Mouse (Mus musculus) limb, embryonic 11.5 days (tissue): Measurements from ENCODE around the gene Lbx2. TPM values are rescaled to one million over a fixed set of nuclear protein-coding genes. Genes with fewer than 3 reads are reported as not detected.

Source experiments
- ATAC-seq: fragments of 200-750 bp; cut with Nextera tagmentation; 2 replicates; pipeline ENCODE4 v1.8.0; 2017; ENCODE audit warnings: low read depth; ENCODE audit not compliant: insufficient number of reproducible peaks, low FRiP score, low TSS enrichment
- DNase-seq: peaks from one replicate; pipeline ENCODE4 v3.0.0-alpha.2; 2015; ENCODE audit warnings: low spot score
- H3K27ac ChIP-seq: fragments of 300-500 bp; sonication (generic); replicated peaks from 2 replicates; pipeline ENCODE4 v1.5.1; 2014; ENCODE audit warnings: low read depth, mild to moderate bottlenecking, low read length
- H3K27me3 ChIP-seq: fragments of 300-500 bp; sonication (generic); 2 replicates; pipeline ENCODE4 v1.6.1; 2014; ENCODE audit warnings: mild to moderate bottlenecking, low read length, mixed read lengths; ENCODE audit not compliant: control insufficient read depth, insufficient read depth
- H3K36me3 ChIP-seq: fragments of 300-500 bp; sonication (generic); 2 replicates; pipeline ENCODE4 v1.6.1; 2014; ENCODE audit warnings: mild to moderate bottlenecking, low read length, moderate library complexity, mixed read lengths; ENCODE audit not compliant: control insufficient read depth, insufficient read depth
- H3K4me1 ChIP-seq: fragments of 300-500 bp; sonication (generic); 2 replicates; pipeline ENCODE4 v1.6.1; 2014; ENCODE audit warnings: low read length, mixed read lengths; ENCODE audit not compliant: control insufficient read depth, insufficient read depth
- H3K4me2 ChIP-seq: fragments of 300-500 bp; sonication (generic); 2 replicates; pipeline ENCODE4 v1.6.1; 2014; ENCODE audit warnings: low read depth, mild to moderate bottlenecking, moderate library complexity; ENCODE audit not compliant: severe bottlenecking
- H3K4me3 ChIP-seq: fragments of 300-500 bp; sonication (generic); 2 replicates; pipeline ENCODE4 v1.5.1; 2014; ENCODE audit warnings: low read depth, low read length
- H3K9ac ChIP-seq: fragments of 300-500 bp; sonication (generic); 2 replicates; pipeline ENCODE4 v1.6.1; 2014; ENCODE audit warnings: mild to moderate bottlenecking, low read length
- H3K9me3 ChIP-seq: fragments of 300-500 bp; sonication (generic); 2 replicates; pipeline ENCODE4 v1.6.1; 2016; ENCODE audit warnings: low read length; ENCODE audit not compliant: control insufficient read depth
- WGBS: fragments of 180-500 bp; shearing (Covaris S2); extraction: QIAGEN DNeasy Blood & Tissue Kit; methylation state at CpG from one replicate; pipeline ENCODE4 v1.1.7; 2014; 5-methylcytosine and 5-hydroxymethylcytosine counted together
- polyA plus RNA-seq: library from polyadenylated mRNA; unstranded; fragments of >200 nt; fragmentation: Nextera tagmentation; extraction: Ambion mirVana; gene quantifications from 2 replicates; pipeline ENCODE4 v1.2.1, GENCODE M21; 2014

Gene Lbx2
- polyA plus RNA-seq, 1 experiment from 2014 or later: 0.81 TPM

DNA sequence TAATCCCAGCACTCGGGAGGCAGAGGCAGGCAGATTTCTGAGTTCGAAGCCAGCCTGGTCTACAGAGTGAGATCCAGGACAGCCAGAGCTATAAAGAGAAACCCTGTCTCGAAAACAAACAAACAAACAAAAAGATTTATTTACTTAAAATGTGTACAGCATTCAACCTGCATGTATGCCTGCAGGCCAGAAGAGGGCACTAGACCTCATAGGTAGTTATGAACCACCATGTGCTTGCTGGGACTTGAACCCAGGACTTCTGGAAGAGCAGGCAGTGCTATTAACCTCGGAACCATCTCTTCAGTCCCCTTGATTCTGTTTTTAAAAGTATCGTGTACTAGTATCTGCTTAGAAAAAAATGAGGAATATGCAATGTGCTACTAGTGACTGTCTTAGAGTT is 41.3 kb downstream of the Lbx2 start:
- no peak for ATAC-seq
- no peak for DNase-seq
- Histone ChIP-seq H3K9me3 (no peaks in the 10 kb centered on the region), H3K27ac (no peak overlapping the region), H3K4me2 (no peak overlapping the region), H3K27me3 (no peaks in the 10 kb centered on the region), H3K4me1 (peaks cover 20% of the 10 kb centered on the region), H3K4me3 (no peak overlapping the region), H3K9ac (no peak overlapping the region), H3K36me3 (no peaks in the 10 kb centered on the region; the same call in 1 of the 2 replicates)
- 96% methylated on average over 5 of the region's 5 CpGs for WGBS

DNA sequence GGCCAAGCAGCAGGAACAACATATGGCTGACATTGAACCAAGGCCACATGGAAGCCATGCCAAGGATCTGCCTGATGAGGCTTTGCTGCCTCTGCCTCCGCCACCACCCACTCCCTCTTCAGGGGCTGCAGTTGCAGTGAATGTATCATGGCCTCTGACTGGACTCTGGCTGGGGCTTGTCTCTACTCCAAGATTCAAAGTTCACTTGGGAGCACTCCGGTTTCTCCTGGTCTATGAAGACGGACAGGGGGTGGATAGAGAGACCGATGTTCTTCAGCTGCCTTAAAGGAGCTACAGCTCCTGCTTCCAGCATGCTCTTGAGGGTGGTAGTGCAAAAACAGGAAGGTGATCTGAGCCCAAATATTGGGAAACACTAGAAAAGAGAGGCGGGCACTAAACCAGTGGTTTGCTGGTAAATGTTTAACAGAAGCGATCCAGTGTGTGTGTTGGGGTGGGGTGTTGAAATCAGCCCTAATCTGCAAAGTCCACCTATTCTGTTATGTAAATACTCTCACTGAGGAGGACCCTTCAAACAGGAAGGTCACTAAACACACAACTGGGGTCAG is 45.4 kb downstream of the Lbx2 start:
- Histone ChIP-seq H3K9ac (no peak overlapping the region), H3K4me1 (peaks cover 8% of the 10 kb centered on the region), H3K27ac (no peak overlapping the region), H3K36me3 (no peaks in the 10 kb centered on the region), H3K9me3 (no peaks in the 10 kb centered on the region), H3K27me3 (no peaks in the 10 kb centered on the region), H3K4me2 (no peak overlapping the region), H3K4me3 (no peak overlapping the region)
- 87% methylated on average over 6 of the region's 6 CpGs for WGBS
- DNase-seq (no peak), ATAC-seq (no peak)

DNA sequence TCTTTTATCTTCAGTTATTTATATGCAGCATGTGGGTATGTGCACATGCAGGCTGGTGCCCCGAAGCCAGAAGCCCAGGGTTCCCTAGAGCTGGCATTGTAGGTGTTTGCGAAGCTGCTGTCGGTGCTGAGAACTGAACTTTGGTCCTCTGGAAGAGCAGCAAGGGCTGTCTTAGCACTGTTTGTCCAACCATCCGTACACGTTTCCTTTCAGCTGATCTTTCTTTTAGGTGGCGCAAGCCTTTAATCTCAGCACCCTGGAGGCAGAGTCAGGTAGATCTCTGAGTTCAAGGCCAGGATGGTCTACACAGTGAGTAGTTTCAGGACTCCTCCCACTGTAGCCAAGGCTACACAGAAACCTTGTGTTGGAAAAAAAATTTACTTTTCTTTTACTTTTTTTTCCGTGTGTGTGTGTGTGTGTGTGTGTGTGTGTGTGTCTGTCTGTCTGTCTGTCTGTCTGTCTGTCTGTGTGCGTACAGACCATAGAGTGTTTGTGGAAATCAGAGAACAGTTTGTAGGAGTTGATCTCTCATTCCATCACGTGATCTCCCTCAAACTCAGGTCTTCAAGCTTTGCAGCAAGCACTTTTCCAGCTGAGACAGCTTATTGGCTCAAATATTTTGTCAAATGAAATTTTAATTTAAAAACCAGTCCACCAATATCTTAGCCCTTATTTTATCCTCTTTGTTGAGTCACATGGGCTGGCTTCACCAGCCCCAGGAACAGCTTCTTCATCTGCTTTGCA is 46.2 kb downstream of the Lbx2 start:
- DNase-seq: no peak
- WGBS: 91% methylated on average over 9 of the region's 9 CpGs
- ATAC-seq: no peak

DNA sequence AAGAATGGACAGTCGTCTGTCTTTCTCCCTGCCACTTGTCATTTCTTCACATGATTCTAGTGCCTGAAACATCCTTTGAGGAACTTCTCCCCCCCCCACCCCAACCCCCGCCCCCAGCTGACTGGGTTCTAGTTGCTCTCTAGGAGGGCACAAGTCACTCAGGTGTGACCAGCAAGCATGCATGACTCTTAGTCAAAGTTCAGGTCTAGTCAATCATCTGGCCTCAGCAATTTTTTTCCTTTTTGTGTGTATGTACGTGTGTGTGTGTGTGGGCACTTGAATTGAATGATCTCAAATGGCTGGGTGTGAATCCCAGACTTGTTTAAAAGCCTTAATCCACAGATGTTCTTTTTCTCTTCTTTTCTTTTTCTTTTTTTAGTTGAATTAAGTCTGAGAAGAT is 48.1 kb downstream of the Lbx2 start:
- H3K4me1 ChIP-seq: peaks cover 14% of the 10 kb centered on the region

More for the DNA sequence above, 46.2 kb downstream of the Lbx2 start:
- H3K4me3 ChIP-seq: no peak overlapping the region
- no peak overlapping the region for H3K27ac ChIP-seq
- H3K9me3 ChIP-seq: no peaks in the 10 kb centered on the region
- no peaks in the 10 kb centered on the region for H3K27me3 ChIP-seq
- H3K9ac ChIP-seq: no peak overlapping the region
- no peak overlapping the region for H3K4me2 ChIP-seq
- peaks cover 8% of the 10 kb centered on the region for H3K4me1 ChIP-seq
- H3K36me3 ChIP-seq: no peaks in the 10 kb centered on the region

DNA sequence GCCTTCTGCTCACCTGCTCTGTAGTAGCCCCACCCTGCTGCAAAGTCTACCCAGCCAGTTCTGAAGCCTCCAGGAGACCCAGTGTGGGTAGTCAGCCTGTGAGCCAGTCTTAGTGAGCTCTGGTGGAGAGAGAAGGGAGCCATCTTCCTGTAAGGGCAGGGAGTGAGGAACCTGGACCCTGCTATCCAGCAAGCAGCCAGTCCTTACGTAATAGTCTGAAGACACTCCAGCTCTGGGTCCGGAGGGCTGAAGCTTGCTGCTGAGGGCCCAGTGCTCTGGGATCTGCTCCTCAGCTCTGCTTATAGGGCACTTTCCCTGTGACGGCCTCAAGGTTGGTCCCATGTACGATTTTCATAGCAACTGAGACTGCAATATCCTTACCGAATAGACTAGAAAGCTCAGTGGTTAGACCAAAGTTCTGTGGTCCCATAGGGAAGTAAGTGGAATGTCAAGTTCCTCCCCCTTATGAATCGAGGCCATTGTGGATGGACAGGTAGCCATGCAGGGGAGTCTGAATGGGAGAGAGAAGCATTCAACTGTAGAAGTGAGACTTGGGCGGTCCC is 48.9 kb downstream of the Lbx2 start, which contains the start of gene Rtkn:
Gene Rtkn, plus strand, starts transcription at position 513 of the 563 bp plus-strand sequence.
- peaks cover 21% of the 10 kb centered on the region for H3K4me1 ChIP-seq
- no peaks in the 10 kb centered on the region for H3K36me3 ChIP-seq
- H3K4me3 ChIP-seq: peak within 1 kb of the TSS; percentile 47
- no peaks in the 10 kb centered on the region for H3K9me3 ChIP-seq
- ATAC-seq (no peak), DNase-seq (peak; percentile 21)
- peak within 1 kb of the TSS; percentile 100 for H3K27ac ChIP-seq
- H3K9ac ChIP-seq: peak within 1 kb of the TSS; percentile 90
- 59% methylated on average over 7 of the region's 7 CpGs for WGBS
- H3K4me2 ChIP-seq: peak within 1 kb of the TSS; percentile 69
- no peaks in the 10 kb centered on the region for H3K27me3 ChIP-seq

More for the DNA sequence above, 48.1 kb downstream of the Lbx2 start:
- H3K4me2 ChIP-seq: no peak overlapping the region
- DNase-seq (no peak), ATAC-seq (no peak)
- 84% methylated on average over 3 of the region's 3 CpGs for WGBS
- H3K4me3 ChIP-seq: no peak overlapping the region
- H3K27me3 ChIP-seq: no peaks in the 10 kb centered on the region
- no peak overlapping the region for H3K9ac ChIP-seq
- no peaks in the 10 kb centered on the region for H3K36me3 ChIP-seq
- H3K9me3 ChIP-seq: no peaks in the 10 kb centered on the region
- no peak overlapping the region for H3K27ac ChIP-seq

DNA sequence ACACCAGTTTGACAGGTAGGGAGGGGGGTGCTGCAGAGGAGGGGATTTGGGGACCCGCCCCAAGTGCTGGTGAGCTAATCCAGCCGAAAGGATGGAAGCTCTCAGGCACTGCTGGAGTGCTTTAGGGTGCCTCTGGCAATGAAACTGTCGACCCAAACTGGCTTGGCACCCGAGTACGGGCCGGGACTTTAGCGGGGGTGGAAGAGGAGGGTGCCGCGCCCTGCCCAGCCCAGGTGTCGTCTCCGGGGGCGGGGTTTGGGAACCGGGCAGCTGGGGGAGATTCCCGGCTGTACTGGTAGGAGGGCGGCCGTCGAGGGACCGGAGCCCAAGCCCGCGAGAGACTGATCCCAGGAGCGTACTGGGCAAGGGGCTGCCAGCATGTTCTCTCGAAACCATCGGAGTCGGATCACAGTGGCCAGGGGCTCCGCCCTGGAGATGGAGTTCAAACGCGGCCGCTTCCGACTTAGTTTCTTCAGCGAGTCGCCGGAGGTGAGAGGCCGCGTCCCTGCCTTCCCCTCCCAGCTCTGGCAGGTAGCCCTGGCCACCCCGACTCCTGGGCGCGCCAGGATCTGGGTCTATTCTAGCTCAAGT is 49.5 kb downstream of the Lbx2 start:
- peak overlapping the region; percentile 100; the same call in 1 of the 2 replicates for H3K27ac ChIP-seq
- H3K36me3 ChIP-seq: no peaks in the 10 kb centered on the region
- ATAC-seq (no peak), DNase-seq (peak; percentile 64)
- H3K27me3 ChIP-seq: no peaks in the 10 kb centered on the region
- H3K9ac ChIP-seq: peak overlapping the region; percentile 90
- H3K4me3 ChIP-seq: peak overlapping the region; percentile 47
- H3K9me3 ChIP-seq: no peaks in the 10 kb centered on the region
- WGBS: 2% methylated on average over 36 of the region's 37 CpGs
- peak overlapping the region; percentile 69 for H3K4me2 ChIP-seq
- peaks cover 23% of the 10 kb centered on the region for H3K4me1 ChIP-seq

DNA sequence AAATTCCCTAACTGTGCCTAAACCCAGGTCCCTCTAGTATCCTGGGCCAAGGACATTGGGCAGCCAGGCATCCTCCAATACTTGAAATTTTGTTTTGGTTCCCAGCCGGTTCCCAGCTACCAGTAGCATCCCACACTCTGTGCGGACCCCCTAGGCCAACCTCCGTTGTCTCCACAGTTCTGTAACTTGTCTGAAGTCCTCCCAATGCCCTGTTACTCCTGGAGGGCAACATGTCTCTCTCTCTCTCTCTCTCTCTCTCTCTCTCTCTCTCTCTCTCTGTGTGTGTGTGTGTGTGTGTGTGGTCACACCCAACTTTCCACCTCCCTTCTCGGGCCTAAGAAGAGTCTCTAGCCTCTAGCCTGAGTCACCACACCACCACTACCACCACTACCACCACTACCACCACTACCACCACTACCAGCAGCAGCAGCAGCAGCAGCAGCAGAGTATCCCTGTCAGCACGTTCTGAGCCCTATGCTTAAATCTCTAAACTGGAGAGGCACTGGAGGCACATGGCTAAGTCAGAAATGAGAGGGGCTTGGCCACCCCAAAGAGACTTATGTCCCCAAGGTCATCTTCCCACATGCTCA is 50.2 kb downstream of the Lbx2 start:
- peaks cover 26% of the 10 kb centered on the region for H3K4me1 ChIP-seq
- no peak for DNase-seq

More for the DNA sequence above, 50.2 kb downstream of the Lbx2 start:
- Histone ChIP-seq H3K9me3 (no peaks in the 10 kb centered on the region), H3K27me3 (no peaks in the 10 kb centered on the region), H3K9ac (peak overlapping the region; percentile 90), H3K4me2 (peak overlapping the region; percentile 69), H3K4me3 (peak overlapping the region; percentile 47), H3K27ac (peak overlapping the region; percentile 100), H3K36me3 (no peaks in the 10 kb centered on the region)
- no peak for ATAC-seq
- 12% methylated on average over 5 of the region's 5 CpGs for WGBS
